Mouse (Mus musculus): ENCODE results near the gene Sh3bp5.

GRCm38 (mm10) chr14:31429004-31429395 is 6.9 kb downstream of the Sh3bp5 start:
- TF ChIP-seq CTCF (IDR thresholded peaks at IDR 0.05; ENCODE audit: extremely low read depth, insufficient read length, insufficient replicate concordance, low read depth, low read length), result no peak
- no peak for TF ChIP-seq POLR2A (IDR thresholded peaks at IDR 0.05; ENCODE audit: low read depth, low read length)

Measured in small intestine, adult 2 months (tissue).